Mouse (Mus musculus) limb, embryonic 15.5 days (tissue): ENCODE results near the gene Ypel5. TPM values are rescaled to one million over a fixed set of nuclear protein-coding genes. Genes with fewer than 3 reads are reported as not detected.

Source experiments
- ATAC-seq: fragments of 200-750 bp; cut with Nextera tagmentation; 2 replicates; pipeline ENCODE4 v1.8.0; 2017; ENCODE audit warnings: low read depth, moderate TSS enrichment; ENCODE audit not compliant: insufficient number of reproducible peaks, low FRiP score, low TSS enrichment
- H3K27ac ChIP-seq: fragments of 300-500 bp; sonication (generic); 2 replicates; pipeline ENCODE4 v1.5.1; 2015; ENCODE audit warnings: moderate library complexity, mild to moderate bottlenecking, inconsistent platforms
- H3K27me3 ChIP-seq: fragments of 300-500 bp; sonication (generic); 2 replicates; pipeline ENCODE4 v1.6.1; 2015; ENCODE audit warnings: inconsistent platforms
- H3K36me3 ChIP-seq: fragments of 300-500 bp; sonication (generic); 2 replicates; pipeline ENCODE4 v1.6.1; 2015; ENCODE audit warnings: inconsistent platforms
- H3K4me1 ChIP-seq: fragments of 300-500 bp; sonication (generic); 2 replicates; pipeline ENCODE4 v1.6.1; 2015; ENCODE audit warnings: inconsistent platforms
- H3K4me2 ChIP-seq: fragments of 300-500 bp; sonication (generic); 2 replicates; pipeline ENCODE4 v1.6.1; 2015; ENCODE audit warnings: mild to moderate bottlenecking, inconsistent platforms
- H3K4me3 ChIP-seq: fragments of 300-500 bp; sonication (generic); 2 replicates; pipeline ENCODE4 v1.5.1; 2015; ENCODE audit warnings: mild to moderate bottlenecking, inconsistent platforms
- H3K9ac ChIP-seq: fragments of 300-500 bp; sonication (generic); 2 replicates; pipeline ENCODE4 v1.6.1; 2015; ENCODE audit warnings: inconsistent platforms
- H3K9me3 ChIP-seq: fragments of 300-500 bp; sonication (generic); 2 replicates; pipeline ENCODE4 v1.6.1; 2016; ENCODE audit warnings: inconsistent platforms
- WGBS: fragments of 180-500 bp; shearing (Covaris S2); methylation state at CpG from one replicate; pipeline ENCODE4 v1.1.7; 2015; 5-methylcytosine and 5-hydroxymethylcytosine counted together
- polyA plus RNA-seq: library from polyadenylated mRNA; unstranded; fragments of >200 nt; fragmentation: Nextera tagmentation; extraction: Ambion mirVana; gene quantifications from 2 replicates; pipeline ENCODE4 v1.2.1, GENCODE M21; 2015

The Ypel5 gene
- 61.6 and 62.1 TPM in 2 replicates for polyA plus RNA-seq

DNA sequence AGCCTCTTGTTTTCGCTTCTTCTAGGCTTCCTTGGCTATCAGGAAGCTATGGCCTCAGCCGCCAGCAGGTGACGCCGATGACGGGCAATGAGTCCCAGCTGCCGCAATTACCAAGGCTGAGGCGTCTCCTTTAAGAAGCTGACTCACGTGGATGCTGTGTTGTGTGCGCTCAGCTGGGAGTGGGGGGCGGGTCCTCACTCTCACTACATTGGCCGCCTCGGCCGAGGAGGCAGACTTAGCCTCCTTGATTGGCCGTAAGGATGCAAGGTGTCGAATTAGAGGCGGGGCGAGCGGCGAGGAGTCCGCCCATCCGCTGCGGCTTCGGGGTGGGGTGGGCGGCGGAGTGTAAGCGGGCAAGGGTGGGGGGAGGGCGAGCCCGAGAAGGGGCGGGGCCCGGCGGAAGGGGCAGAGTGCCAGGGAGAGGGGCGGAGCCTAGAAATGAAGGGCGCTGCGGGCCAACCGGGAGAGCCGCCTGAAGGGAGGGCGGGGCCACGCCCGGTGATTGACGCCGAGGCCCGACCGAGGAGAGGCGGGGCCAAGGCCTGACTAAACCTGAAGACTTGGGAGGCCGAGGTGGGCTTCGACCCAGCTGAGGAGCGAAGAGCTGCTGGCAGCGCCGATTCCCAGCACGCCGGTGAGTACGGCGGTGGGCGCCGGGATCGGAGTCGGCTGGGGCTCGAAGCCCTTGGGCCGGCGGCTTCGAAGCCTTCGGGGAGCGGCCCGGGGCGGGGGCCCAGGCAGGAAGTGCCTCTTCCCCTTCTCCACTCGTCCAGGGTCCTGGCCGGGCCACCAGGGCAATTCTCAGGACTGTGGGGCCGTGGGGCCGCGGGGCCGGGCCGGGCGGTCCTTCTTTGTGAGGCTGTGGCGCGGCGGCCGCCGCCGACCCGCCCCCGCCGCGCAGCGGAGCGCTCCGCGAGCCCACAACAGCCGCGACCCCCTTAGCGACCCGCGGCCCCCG lies at the start of gene Ypel5:
Ypel5 (plus strand) TSS at position 296 of the 958 bp plus-strand sequence.
- Histone ChIP-seq H3K27ac (peak within 1 kb of the TSS; percentile 98), H3K4me3 (peak within 1 kb of the TSS; percentile 95), H3K27me3 (no peaks in the 10 kb centered on the region), H3K36me3 (no peaks in the 10 kb centered on the region), H3K9me3 (no peaks in the 10 kb centered on the region), H3K4me2 (peak within 1 kb of the TSS; percentile 74), H3K4me1 (peaks cover 12% of the 10 kb centered on the region), H3K9ac (peak within 1 kb of the TSS; percentile 89)
- WGBS: under 1% methylated on average over 81 of the region's 93 CpGs
- ATAC-seq: peak; percentile 98

GRCm38 (mm10) chr17:72787886-72788436 lies 48.3 kb upstream of the Ypel5 start:
- WGBS: 66% methylated on average over 6 of the region's 6 CpGs
- H3K9me3 ChIP-seq: no peaks in the 10 kb centered on the region
- H3K9ac ChIP-seq: no peak overlapping the region
- no peaks in the 10 kb centered on the region for H3K36me3 ChIP-seq
- H3K27ac ChIP-seq: no peak overlapping the region
- no peak for ATAC-seq
- no peak overlapping the region for H3K4me3 ChIP-seq
- H3K4me1 ChIP-seq: no peaks in the 10 kb centered on the region
- H3K27me3 ChIP-seq: no peaks in the 10 kb centered on the region
- no peak overlapping the region for H3K4me2 ChIP-seq

DNA sequence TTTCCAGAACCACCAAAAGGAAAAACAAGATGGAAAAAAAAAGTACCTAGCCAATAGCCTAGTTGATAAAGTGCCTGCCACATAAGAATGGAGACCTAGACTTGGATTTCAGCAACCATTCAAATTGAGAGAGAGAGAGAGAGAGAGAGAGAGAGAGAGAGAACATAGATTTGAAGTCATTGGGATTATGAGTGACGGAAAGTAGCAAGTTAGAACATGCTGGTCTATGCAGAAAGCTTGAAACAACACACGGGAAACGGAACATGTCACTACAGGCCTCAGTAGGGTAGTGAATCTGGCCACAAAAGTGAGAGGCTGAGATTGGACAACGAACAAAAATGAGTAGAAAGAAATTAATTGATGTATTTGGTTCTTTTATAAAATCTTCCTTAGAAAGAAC lies 43.0 kb upstream of the Ypel5 start:
- H3K27ac ChIP-seq: no peak overlapping the region
- H3K36me3 ChIP-seq: no peaks in the 10 kb centered on the region
- no peak for ATAC-seq
- H3K4me3 ChIP-seq: no peak overlapping the region
- no peak overlapping the region for H3K4me2 ChIP-seq
- 0 out of 2 replicates have a peak, but pooled peaks cover 2% of the 10 kb centered on the region for H3K4me1 ChIP-seq
- H3K9ac ChIP-seq: no peak overlapping the region
- 72% methylated on average over 4 of the region's 4 CpGs for WGBS
- H3K9me3 ChIP-seq: no peaks in the 10 kb centered on the region
- no peaks in the 10 kb centered on the region for H3K27me3 ChIP-seq

DNA sequence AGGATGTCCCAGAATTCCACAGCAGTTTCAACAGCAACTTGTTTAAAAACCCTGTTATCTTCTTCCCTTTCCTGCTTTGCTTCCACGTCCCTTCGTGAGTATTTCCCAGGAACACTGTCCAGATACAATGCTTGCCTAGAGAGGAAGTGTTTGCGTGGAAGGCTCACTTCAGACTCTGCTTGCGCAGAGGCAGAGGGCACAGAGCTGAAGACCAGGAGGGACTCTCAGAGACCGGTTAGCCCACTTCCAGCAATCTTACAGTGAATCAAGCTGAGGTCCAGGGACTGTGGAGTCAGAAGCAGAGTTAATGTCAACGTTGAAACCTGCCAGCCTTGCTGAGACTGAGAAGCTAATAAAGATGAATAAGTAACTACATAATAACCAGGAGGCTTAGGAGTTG lies 41.6 kb upstream of the Ypel5 start:
- Histone ChIP-seq H3K4me3 (no peak overlapping the region), H3K4me1 (0 out of 2 replicates have a peak, but pooled peaks cover 2% of the 10 kb centered on the region), H3K27me3 (no peaks in the 10 kb centered on the region), H3K27ac (no peak overlapping the region), H3K4me2 (no peak overlapping the region), H3K9ac (no peak overlapping the region), H3K9me3 (no peaks in the 10 kb centered on the region), H3K36me3 (no peaks in the 10 kb centered on the region)
- WGBS: 54% methylated on average over 6 of the region's 6 CpGs
- ATAC-seq: no peak

GRCm38 (mm10) chr17:72795392-72796047 lies 40.7 kb upstream of the Ypel5 start:
- Histone ChIP-seq H3K9ac (no peak overlapping the region), H3K36me3 (no peaks in the 10 kb centered on the region), H3K4me1 (0 out of 2 replicates have a peak, but pooled peaks cover 2% of the 10 kb centered on the region), H3K4me3 (no peak overlapping the region), H3K9me3 (no peaks in the 10 kb centered on the region), H3K4me2 (no peak overlapping the region), H3K27ac (no peak overlapping the region), H3K27me3 (no peaks in the 10 kb centered on the region)
- WGBS: 71% methylated on average over 9 of the region's 9 CpGs
- ATAC-seq: no peak

DNA sequence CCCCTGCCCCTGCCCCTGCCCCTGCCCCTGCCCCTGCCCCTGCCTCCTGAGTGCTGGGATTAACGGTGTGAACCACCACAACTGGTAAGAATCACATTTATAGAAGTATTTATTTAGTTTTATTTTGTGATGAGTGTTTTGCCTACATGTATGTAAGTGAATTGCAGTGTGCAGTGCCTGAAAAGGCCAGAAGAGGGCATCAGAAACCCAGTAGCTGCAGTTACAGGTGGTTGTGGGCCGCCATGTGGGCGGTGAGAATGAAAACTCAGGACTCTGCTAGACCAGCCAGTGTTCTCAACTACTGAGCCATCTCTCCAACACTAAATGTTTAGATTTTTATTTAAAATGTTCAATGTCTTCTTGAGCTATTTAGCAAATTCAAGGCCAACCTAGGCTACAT lies 39.7 kb upstream of the Ypel5 start:
- 0 out of 2 replicates have a peak, but pooled peaks cover 2% of the 10 kb centered on the region for H3K4me1 ChIP-seq
- H3K4me2 ChIP-seq: no peak overlapping the region
- H3K27me3 ChIP-seq: no peaks in the 10 kb centered on the region
- no peak overlapping the region for H3K9ac ChIP-seq
- ATAC-seq: no peak
- H3K4me3 ChIP-seq: no peak overlapping the region
- H3K9me3 ChIP-seq: no peaks in the 10 kb centered on the region
- 85% methylated on average over 3 of the region's 3 CpGs for WGBS
- H3K27ac ChIP-seq: no peak overlapping the region
- no peaks in the 10 kb centered on the region for H3K36me3 ChIP-seq

DNA sequence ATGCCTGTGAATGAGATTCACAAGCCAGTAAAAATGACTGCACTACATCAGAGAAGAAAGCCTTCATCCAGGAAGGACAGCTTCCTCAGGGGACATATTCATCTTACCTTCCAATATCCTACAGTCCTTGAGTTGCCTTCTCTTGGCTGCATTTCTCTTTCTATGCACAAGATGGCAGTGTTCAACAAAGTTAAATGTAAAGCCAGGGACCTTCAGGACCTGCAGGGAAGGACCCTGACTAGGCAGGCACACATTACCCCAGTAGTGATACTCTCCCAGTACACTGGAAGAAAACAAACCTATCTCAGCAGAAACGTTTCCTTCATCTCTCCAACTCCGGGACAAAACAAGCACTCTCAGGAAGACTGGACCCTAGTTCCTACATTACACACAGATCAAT lies 38.4 kb upstream of the Ypel5 start:
- Histone ChIP-seq H3K4me3 (no peak overlapping the region), H3K36me3 (no peaks in the 10 kb centered on the region), H3K27me3 (no peaks in the 10 kb centered on the region), H3K27ac (no peak overlapping the region), H3K9me3 (no peaks in the 10 kb centered on the region), H3K9ac (no peak overlapping the region), H3K4me1 (0 out of 2 replicates have a peak, but pooled peaks cover 2% of the 10 kb centered on the region), H3K4me2 (no peak overlapping the region)
- 20% methylated on average over 2 of the region's 2 CpGs for WGBS
- ATAC-seq: no peak

GRCm38 (mm10) chr17:72809942-72810654 lies 26.2 kb upstream of the Ypel5 start:
- Histone ChIP-seq H3K27me3 (no peaks in the 10 kb centered on the region), H3K36me3 (no peaks in the 10 kb centered on the region), H3K4me1 (no peaks in the 10 kb centered on the region), H3K9me3 (no peaks in the 10 kb centered on the region), H3K27ac (no peak overlapping the region), H3K9ac (no peak overlapping the region), H3K4me2 (no peak overlapping the region), H3K4me3 (no peak overlapping the region)
- ATAC-seq: no peak
- 57% methylated on average over 7 of the region's 7 CpGs for WGBS

- no peaks in the 10 kb centered on the region for H3K9me3 ChIP-seq
- H3K27me3 ChIP-seq: no peaks in the 10 kb centered on the region
- WGBS: 17% methylated on average over 12 of the region's 12 CpGs
- no peak overlapping the region for H3K4me3 ChIP-seq
- H3K27ac ChIP-seq: no peak overlapping the region
- ATAC-seq: no peak
- no peak overlapping the region for H3K9ac ChIP-seq
- H3K36me3 ChIP-seq: no peaks in the 10 kb centered on the region
- no peaks in the 10 kb centered on the region for H3K4me1 ChIP-seq
- no peak overlapping the region for H3K4me2 ChIP-seq
These were observed 22.6 kb upstream of the Ypel5 start for GRCm38 (mm10) chr17:72813419-72814315.

DNA sequence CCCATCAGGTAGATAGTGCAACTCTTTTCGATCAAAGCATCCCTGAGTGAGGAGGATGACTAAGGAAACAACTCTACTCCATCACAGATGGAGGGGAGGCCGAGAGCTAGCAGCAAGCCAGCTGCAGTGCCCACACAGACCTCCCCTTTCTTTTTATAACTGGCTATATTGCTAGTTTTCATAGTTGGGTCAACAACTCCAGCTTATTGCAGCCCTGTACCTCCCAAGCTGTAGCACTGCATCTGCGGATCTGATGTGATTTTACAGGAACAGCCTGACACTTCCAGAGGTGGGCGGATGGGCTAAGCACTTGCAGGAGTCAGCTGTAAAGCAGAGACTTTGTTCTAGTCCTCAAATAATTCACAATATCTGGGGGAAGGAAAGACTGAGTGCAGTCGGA lies 18.7 kb upstream of the Ypel5 start:
- ATAC-seq: no peak
- Histone ChIP-seq H3K4me1 (no peaks in the 10 kb centered on the region), H3K9ac (no peak overlapping the region), H3K4me3 (no peak overlapping the region), H3K4me2 (no peak overlapping the region), H3K27ac (no peak overlapping the region), H3K27me3 (no peaks in the 10 kb centered on the region), H3K9me3 (no peaks in the 10 kb centered on the region), H3K36me3 (no peaks in the 10 kb centered on the region)
- 59% methylated on average over 5 of the region's 5 CpGs for WGBS

GRCm38 (mm10) chr17:72819714-72820113 lies 16.5 kb upstream of the Ypel5 start:
- ATAC-seq: no peak
- Histone ChIP-seq H3K4me3 (no peak overlapping the region), H3K4me2 (no peak overlapping the region), H3K4me1 (no peaks in the 10 kb centered on the region), H3K27ac (no peak overlapping the region), H3K36me3 (no peaks in the 10 kb centered on the region), H3K9me3 (no peaks in the 10 kb centered on the region), H3K9ac (no peak overlapping the region), H3K27me3 (no peaks in the 10 kb centered on the region)
- 71% methylated on average over 2 of the region's 2 CpGs for WGBS
